Mouse (Mus musculus): ENCODE data around the gene Rrp1b.

GRCm38 (mm10) chr17:32067541-32067940 lies 31.6 kb downstream of the Rrp1b start:
- TF ChIP-seq CTCF (IDR thresholded peaks at IDR 0.05; ENCODE audit: low read depth) (no peak; the same call in 1 of the 2 replicates), EP300 (IDR thresholded peaks at IDR 0.05; ENCODE audit: low read depth) (no peak)
